Mouse (Mus musculus): ENCODE data around the gene Tnpo3.

- TF ChIP-seq CTCF (conservative IDR thresholded peaks at IDR 0.05; ENCODE audit: low read length) (no peak), POU5F1 (IDR thresholded peaks at IDR 0.05; ENCODE audit: borderline replicate concordance, low read length) (no peak)
Observed at GRCm38 (mm10) chr6:29497791-29498190, 111.9 kb downstream of the Tnpo3 start.

All from E14TG2a.4 (cell line).